Mouse (Mus musculus) CH12.LX (cell line): ENCODE measurements at regions not wholly inside any gene's neighbourhood (a gene's known extent, or its start where the extent isn't known, plus 50 kb on each side); places are given as distances from the start of the nearest gene placed in this dataset.

ENCODE experiments used
- CTCF ChIP-seq, 2 experiments: IDR thresholded peaks in 1 of 2; conservative IDR thresholded peaks in 1 of 2; 2 replicates each; pipeline ENCODE4 v1.5.1; 2011 to 2012; ENCODE audit warnings: low read depth in 2 of 2, low read length in 2 of 2, improper control_type of control experiment in 1 of 2, inconsistent platforms in 1 of 2, mild to moderate bottlenecking in 1 of 2, moderate library complexity in 1 of 2
- EP300 ChIP-seq: IDR thresholded peaks from 2 replicates; pipeline ENCODE4 v1.6.1; 2011; ENCODE audit warnings: low read length, improper control_type of control experiment
- JUN ChIP-seq: IDR thresholded peaks from 2 replicates; pipeline ENCODE4 v1.6.1; 2011; ENCODE audit warnings: low read depth, mild to moderate bottlenecking, low read length, improper control_type of control experiment, moderate library complexity; ENCODE audit not compliant: insufficient read depth
- SMC3 ChIP-seq: IDR thresholded peaks from 2 replicates; pipeline ENCODE4 v1.6.1; 2011; ENCODE audit warnings: low read depth, low read length, improper control_type of control experiment

- TF ChIP-seq EP300: no peak
- TF ChIP-seq SMC3: no peak
- TF ChIP-seq CTCF (conservative IDR thresholded peaks at IDR 0.05 in 1 of 2, IDR thresholded peaks at IDR 0.05 in 1 of 2; ENCODE audit: low read depth in 2 of 2, low read length in 2 of 2): 0 out of 4 replicates have a peak, but pooled peaks of 1 of the 2 experiments have one; percentile 16
- TF ChIP-seq JUN: no peak
Measured at GRCm38 (mm10) chr5:25597786-25598185, 81.9 kb downstream of the Cct8l1 start.
